Mouse (Mus musculus): ENCODE measurements around the gene Pla2g2c. TPM values are rescaled to one million over a fixed set of nuclear protein-coding genes. Genes with fewer than 3 reads are reported as not detected.

Pla2g2c gene
- polyA plus RNA-seq, 1 experiment from 2014 or later = 0.52 TPM

GRCm38 (mm10) chr4:138698296-138698695 lies 26.3 kb upstream of the Pla2g2c start:
- Histone ChIP-seq H3K4me3 (no peak overlapping the region), H3K9me3 (no peaks in the 10 kb centered on the region), H3K4me1 (peaks cover 15% of the 10 kb centered on the region), H3K36me3 (replicated peaks) (no peaks in the 10 kb centered on the region), H3K27ac (replicated peaks) (no peak overlapping the region), H3K27me3 (replicated peaks; ENCODE audit: low read depth, poor library complexity, severe bottlenecking) (peaks cover 35% of the 10 kb centered on the region)
- 54% methylated on average over 2 of the region's 2 CpGs for WGBS
- no peak for DNase-seq (ENCODE audit: low spot score)

GRCm38 (mm10) chr4:138700184-138700982 lies 24.2 kb upstream of the Pla2g2c start:
- 27% methylated on average over 15 of the region's 15 CpGs for WGBS
- Histone ChIP-seq H3K27ac (replicated peaks) (no peak overlapping the region), H3K36me3 (replicated peaks) (no peaks in the 10 kb centered on the region), H3K9me3 (no peaks in the 10 kb centered on the region), H3K4me3 (no peak overlapping the region), H3K27me3 (replicated peaks; ENCODE audit: low read depth, poor library complexity, severe bottlenecking) (peaks cover 22% of the 10 kb centered on the region), H3K4me1 (peaks cover 8% of the 10 kb centered on the region)
- peak; percentile 59 for DNase-seq (ENCODE audit: low spot score)

GRCm38 (mm10) chr4:138701111-138701510 lies 23.5 kb upstream of the Pla2g2c start:
- DNase-seq (ENCODE audit: low spot score) = no peak
- H3K27ac ChIP-seq (replicated peaks) = no peak overlapping the region
- no peaks in the 10 kb centered on the region for H3K36me3 ChIP-seq (replicated peaks)
- 66% methylated on average over 8 of the region's 8 CpGs for WGBS
- peaks cover 19% of the 10 kb centered on the region for H3K27me3 ChIP-seq (replicated peaks; ENCODE audit: low read depth, poor library complexity, severe bottlenecking)
- H3K4me1 ChIP-seq = peaks cover 8% of the 10 kb centered on the region
- no peaks in the 10 kb centered on the region for H3K9me3 ChIP-seq
- no peak overlapping the region for H3K4me3 ChIP-seq

- Histone ChIP-seq H3K9me3 (no peaks in the 10 kb centered on the region), H3K36me3 (replicated peaks) (no peaks in the 10 kb centered on the region), H3K4me3 (no peak overlapping the region), H3K4me1 (peaks cover 7% of the 10 kb centered on the region), H3K27ac (replicated peaks) (no peak overlapping the region), H3K27me3 (replicated peaks; ENCODE audit: low read depth, poor library complexity, severe bottlenecking) (0 out of 2 replicates have a peak, but pooled peaks cover 10% of the 10 kb centered on the region)
- 77% methylated on average over 2 of the region's 2 CpGs for WGBS
- no peak for DNase-seq (ENCODE audit: low spot score)
These were observed 22.6 kb upstream of the Pla2g2c start for GRCm38 (mm10) chr4:138702031-138702430.

- 0 out of 2 replicates have a peak, but pooled peaks cover 2% of the 10 kb centered on the region for H3K4me1 ChIP-seq
- H3K4me3 ChIP-seq = no peak overlapping the region
- 82% methylated on average over 8 of the region's 8 CpGs for WGBS
- H3K27me3 ChIP-seq (replicated peaks; ENCODE audit: low read depth, poor library complexity, severe bottlenecking) = 0 out of 2 replicates have a peak, but pooled peaks cover 5% of the 10 kb centered on the region
- H3K27ac ChIP-seq (replicated peaks) = no peak overlapping the region
- no peaks in the 10 kb centered on the region for H3K36me3 ChIP-seq (replicated peaks)
- no peaks in the 10 kb centered on the region for H3K9me3 ChIP-seq
- no peak for DNase-seq (ENCODE audit: low spot score)
These were observed 22.1 kb upstream of the Pla2g2c start for GRCm38 (mm10) chr4:138702528-138702927.

GRCm38 (mm10) chr4:138703591-138703990 lies 21.0 kb upstream of the Pla2g2c start:
- no peak for DNase-seq (ENCODE audit: low spot score)
- Histone ChIP-seq H3K27me3 (replicated peaks; ENCODE audit: low read depth, poor library complexity, severe bottlenecking) (0 out of 2 replicates have a peak, but pooled peaks cover 2% of the 10 kb centered on the region), H3K9me3 (no peaks in the 10 kb centered on the region), H3K27ac (replicated peaks) (no peak overlapping the region), H3K4me1 (0 out of 2 replicates have a peak, but pooled peaks cover 2% of the 10 kb centered on the region), H3K36me3 (replicated peaks) (no peaks in the 10 kb centered on the region), H3K4me3 (no peak overlapping the region)
- 57% methylated on average over 7 of the region's 7 CpGs for WGBS

GRCm38 (mm10) chr4:138704169-138704568 lies 20.4 kb upstream of the Pla2g2c start:
- Histone ChIP-seq H3K36me3 (replicated peaks) (no peaks in the 10 kb centered on the region), H3K4me1 (0 out of 2 replicates have a peak, but pooled peaks cover 2% of the 10 kb centered on the region), H3K27me3 (replicated peaks; ENCODE audit: low read depth, poor library complexity, severe bottlenecking) (no peaks in the 10 kb centered on the region), H3K27ac (replicated peaks) (no peak overlapping the region), H3K9me3 (no peaks in the 10 kb centered on the region), H3K4me3 (no peak overlapping the region)
- WGBS = 80% methylated on average over 4 of the region's 4 CpGs
- no peak for DNase-seq (ENCODE audit: low spot score)

- H3K4me1 ChIP-seq = peaks cover 2% of the 10 kb centered on the region; the same call in 1 of the 2 replicates
- no peaks in the 10 kb centered on the region for H3K27me3 ChIP-seq (replicated peaks; ENCODE audit: low read depth, poor library complexity, severe bottlenecking)
- 91% methylated on average over 8 of the region's 8 CpGs for WGBS
- no peaks in the 10 kb centered on the region for H3K36me3 ChIP-seq (replicated peaks)
- no peaks in the 10 kb centered on the region for H3K9me3 ChIP-seq
- no peak for DNase-seq (ENCODE audit: low spot score)
- no peak overlapping the region for H3K27ac ChIP-seq (replicated peaks)
- H3K4me3 ChIP-seq = no peak overlapping the region
These were observed 18.0 kb upstream of the Pla2g2c start for GRCm38 (mm10) chr4:138706620-138707019.

- peaks cover 4% of the 10 kb centered on the region; the same call in 1 of the 2 replicates for H3K4me1 ChIP-seq
- H3K9me3 ChIP-seq = no peaks in the 10 kb centered on the region
- no peaks in the 10 kb centered on the region for H3K36me3 ChIP-seq (replicated peaks)
- H3K27ac ChIP-seq (replicated peaks) = no peak overlapping the region
- peak; percentile 67 for DNase-seq (ENCODE audit: low spot score)
- H3K4me3 ChIP-seq = no peak overlapping the region
- 14% methylated on average over 7 of the region's 7 CpGs for WGBS
- H3K27me3 ChIP-seq (replicated peaks; ENCODE audit: low read depth, poor library complexity, severe bottlenecking) = no peaks in the 10 kb centered on the region
These were observed 16.0 kb upstream of the Pla2g2c start for GRCm38 (mm10) chr4:138708636-138709035.

GRCm38 (mm10) chr4:138709246-138709645 lies 15.3 kb upstream of the Pla2g2c start:
- Histone ChIP-seq H3K9me3 (no peaks in the 10 kb centered on the region), H3K4me3 (no peak overlapping the region), H3K27ac (replicated peaks) (no peak overlapping the region), H3K4me1 (peaks cover 4% of the 10 kb centered on the region; the same call in 1 of the 2 replicates), H3K36me3 (replicated peaks) (no peaks in the 10 kb centered on the region), H3K27me3 (replicated peaks; ENCODE audit: low read depth, poor library complexity, severe bottlenecking) (no peaks in the 10 kb centered on the region)
- no peak for DNase-seq (ENCODE audit: low spot score)
- 88% methylated on average over 11 of the region's 11 CpGs for WGBS

GRCm38 (mm10) chr4:138709944-138710343 lies 14.6 kb upstream of the Pla2g2c start:
- no peaks in the 10 kb centered on the region for H3K36me3 ChIP-seq (replicated peaks)
- H3K27ac ChIP-seq (replicated peaks) = no peak overlapping the region
- WGBS = 84% methylated on average over 7 of the region's 7 CpGs
- no peaks in the 10 kb centered on the region for H3K9me3 ChIP-seq
- DNase-seq (ENCODE audit: low spot score) = no peak
- H3K4me1 ChIP-seq = peaks cover 4% of the 10 kb centered on the region; the same call in 1 of the 2 replicates
- H3K27me3 ChIP-seq (replicated peaks; ENCODE audit: low read depth, poor library complexity, severe bottlenecking) = no peaks in the 10 kb centered on the region
- no peak overlapping the region for H3K4me3 ChIP-seq

- Histone ChIP-seq H3K4me3 (no peak overlapping the region), H3K27ac (replicated peaks) (no peak overlapping the region), H3K36me3 (replicated peaks) (no peaks in the 10 kb centered on the region), H3K27me3 (replicated peaks; ENCODE audit: low read depth, poor library complexity, severe bottlenecking) (no peaks in the 10 kb centered on the region), H3K4me1 (peaks cover 4% of the 10 kb centered on the region; the same call in 1 of the 2 replicates), H3K9me3 (no peaks in the 10 kb centered on the region)
- no peak for DNase-seq (ENCODE audit: low spot score)
- 91% methylated on average over 11 of the region's 11 CpGs for WGBS
These were observed 14.0 kb upstream of the Pla2g2c start for GRCm38 (mm10) chr4:138710633-138711032.

Data from embryonic facial prominence, embryonic 10.5 days (tissue).